Mouse (Mus musculus) hindbrain, embryonic 16.5 days (tissue): ENCODE measurements around the gene Rab3ip. TPM values are rescaled to one million over a fixed set of nuclear protein-coding genes. Genes with fewer than 3 reads are reported as not detected.
A peak's percentile ranks its signal among the peaks of the same experiment; 100 is the strongest.

Source experiments
- ATAC-seq: fragments of 200-750 bp; cut with Nextera tagmentation; 2 replicates; pipeline ENCODE4 v1.8.0; 2017; ENCODE audit warnings: moderate TSS enrichment, moderate library complexity
- H3K27ac ChIP-seq: fragments of 300-500 bp; sonication (generic); 2 replicates; pipeline ENCODE4 v1.5.1; 2014; ENCODE audit warnings: low read depth, mild to moderate bottlenecking, control low read depth, low read length, moderate library complexity
- H3K27me3 ChIP-seq: fragments of 300-500 bp; sonication (generic); replicated peaks from 2 replicates; pipeline ENCODE4 v1.6.1; 2014; ENCODE audit warnings: low read length; ENCODE audit not compliant: control insufficient read depth, insufficient read depth
- H3K36me3 ChIP-seq: fragments of 300-500 bp; sonication (generic); 2 replicates; pipeline ENCODE4 v1.6.1; 2014; ENCODE audit warnings: mild to moderate bottlenecking, low read length, moderate library complexity, mixed read lengths; ENCODE audit not compliant: control insufficient read depth, insufficient read depth
- H3K4me1 ChIP-seq: fragments of 300-500 bp; sonication (generic); 2 replicates; pipeline ENCODE4 v1.6.1; 2014; ENCODE audit warnings: low read depth, low read length; ENCODE audit not compliant: control insufficient read depth, insufficient read depth
- H3K4me2 ChIP-seq: fragments of 300-500 bp; sonication (generic); 2 replicates; pipeline ENCODE4 v1.6.1; 2014; ENCODE audit warnings: mild to moderate bottlenecking, low read length, control low read depth, moderate library complexity
- H3K4me3 ChIP-seq: fragments of 300-500 bp; sonication (generic); 2 replicates; pipeline ENCODE4 v1.5.1; 2014; ENCODE audit warnings: mild to moderate bottlenecking, low read length, control low read depth, moderate library complexity
- H3K9ac ChIP-seq: fragments of 300-500 bp; sonication (generic); 2 replicates; pipeline ENCODE4 v1.6.1; 2014; ENCODE audit warnings: low read depth, mild to moderate bottlenecking, control low read depth, low read length, moderate library complexity
- H3K9me3 ChIP-seq: fragments of 300-500 bp; sonication (generic); 2 replicates; pipeline ENCODE4 v1.6.1; 2014; ENCODE audit warnings: mild to moderate bottlenecking, low read length, moderate library complexity; ENCODE audit not compliant: control insufficient read depth
- WGBS: fragments of 180-500 bp; shearing (Covaris S2); extraction: QIAGEN DNeasy Blood & Tissue Kit; methylation state at CpG from one replicate; pipeline ENCODE4 v1.1.7; 2014; 5-methylcytosine and 5-hydroxymethylcytosine counted together
- polyA plus RNA-seq: library from polyadenylated mRNA; unstranded; fragments of >200 nt; fragmentation: Nextera tagmentation; extraction: Ambion mirVana; gene quantifications from 2 replicates; pipeline ENCODE4 v1.2.1, GENCODE M21; 2015

Rab3ip gene
- polyA plus RNA-seq, 1 experiment from 2014 or later: 46.6 TPM

- Histone ChIP-seq H3K36me3 (no peaks in the 10 kb centered on the region), H3K9me3 (no peaks in the 10 kb centered on the region), H3K4me2 (no peak overlapping the region), H3K4me1 (no peaks in the 10 kb centered on the region), H3K27ac (no peak overlapping the region), H3K4me3 (no peak overlapping the region), H3K9ac (no peak overlapping the region), H3K27me3 (no peaks in the 10 kb centered on the region)
- no peak for ATAC-seq
- 96% methylated on average over 4 of the region's 4 CpGs for WGBS
Measured at GRCm38 (mm10) chr10:116964571-116964970, 14.0 kb upstream of the Rab3ip start.

- WGBS: 85% methylated on average over 11 of the region's 11 CpGs
- H3K4me1 ChIP-seq: no peaks in the 10 kb centered on the region
- no peaks in the 10 kb centered on the region for H3K9me3 ChIP-seq
- no peaks in the 10 kb centered on the region for H3K27me3 ChIP-seq
- H3K9ac ChIP-seq: no peak overlapping the region
- no peaks in the 10 kb centered on the region for H3K36me3 ChIP-seq
- H3K27ac ChIP-seq: no peak overlapping the region
- H3K4me3 ChIP-seq: no peak overlapping the region
- H3K4me2 ChIP-seq: no peak overlapping the region
- no peak for ATAC-seq
Measured at GRCm38 (mm10) chr10:116964084-116964483, 13.5 kb upstream of the Rab3ip start.

DNA sequence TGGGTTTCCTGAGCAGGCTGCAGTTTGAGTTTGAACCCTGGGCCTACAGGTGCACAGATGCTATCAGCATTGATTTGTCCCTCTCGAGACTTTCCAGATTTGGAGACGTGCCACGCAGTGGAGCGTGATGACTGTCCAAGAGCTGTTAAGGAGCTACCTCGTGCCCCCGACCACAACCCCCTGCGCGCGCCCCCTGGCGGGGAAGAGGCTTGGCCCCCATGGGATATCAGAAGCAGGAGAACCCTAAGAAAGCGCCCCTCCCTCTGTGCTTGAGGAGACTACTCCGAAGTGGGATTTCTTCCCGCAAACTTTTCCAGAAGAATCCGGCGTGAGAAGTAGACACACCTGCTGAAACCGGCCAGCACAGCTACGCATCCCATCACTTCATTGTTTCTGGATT is 12.2 kb upstream of the Rab3ip start:
- no peaks in the 10 kb centered on the region for H3K36me3 ChIP-seq
- H3K4me3 ChIP-seq: no peak overlapping the region
- H3K4me2 ChIP-seq: no peak overlapping the region
- H3K9ac ChIP-seq: no peak overlapping the region
- H3K4me1 ChIP-seq: no peaks in the 10 kb centered on the region
- H3K27ac ChIP-seq: no peak overlapping the region
- ATAC-seq: no peak
- WGBS: 60% methylated on average over 17 of the region's 17 CpGs
- no peaks in the 10 kb centered on the region for H3K9me3 ChIP-seq
- no peaks in the 10 kb centered on the region for H3K27me3 ChIP-seq

DNA sequence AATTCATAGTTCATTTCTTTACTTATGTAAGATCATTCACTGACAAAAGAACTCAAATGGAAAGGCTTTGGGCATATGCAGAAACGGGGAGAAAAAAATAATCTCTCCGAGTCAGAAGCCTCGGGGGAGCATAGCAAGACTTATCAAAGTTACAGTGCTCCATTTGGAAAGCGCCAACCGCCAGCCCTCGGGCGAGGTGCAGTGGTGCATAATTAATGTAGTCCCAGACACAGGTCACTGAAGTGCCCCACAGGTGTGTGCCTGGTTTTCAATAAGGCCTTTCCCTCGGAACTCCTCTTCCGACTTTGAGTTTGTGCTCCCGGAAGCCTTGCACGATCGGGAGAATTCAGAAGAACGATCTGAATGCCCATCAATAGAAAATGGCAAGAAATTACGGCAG is 11.6 kb upstream of the Rab3ip start:
- Histone ChIP-seq H3K9ac (no peak overlapping the region), H3K36me3 (no peaks in the 10 kb centered on the region), H3K4me1 (no peaks in the 10 kb centered on the region), H3K4me2 (no peak overlapping the region), H3K9me3 (no peaks in the 10 kb centered on the region), H3K27me3 (no peaks in the 10 kb centered on the region), H3K27ac (no peak overlapping the region), H3K4me3 (no peak overlapping the region)
- ATAC-seq: no peak
- WGBS: 75% methylated on average over 14 of the region's 14 CpGs

DNA sequence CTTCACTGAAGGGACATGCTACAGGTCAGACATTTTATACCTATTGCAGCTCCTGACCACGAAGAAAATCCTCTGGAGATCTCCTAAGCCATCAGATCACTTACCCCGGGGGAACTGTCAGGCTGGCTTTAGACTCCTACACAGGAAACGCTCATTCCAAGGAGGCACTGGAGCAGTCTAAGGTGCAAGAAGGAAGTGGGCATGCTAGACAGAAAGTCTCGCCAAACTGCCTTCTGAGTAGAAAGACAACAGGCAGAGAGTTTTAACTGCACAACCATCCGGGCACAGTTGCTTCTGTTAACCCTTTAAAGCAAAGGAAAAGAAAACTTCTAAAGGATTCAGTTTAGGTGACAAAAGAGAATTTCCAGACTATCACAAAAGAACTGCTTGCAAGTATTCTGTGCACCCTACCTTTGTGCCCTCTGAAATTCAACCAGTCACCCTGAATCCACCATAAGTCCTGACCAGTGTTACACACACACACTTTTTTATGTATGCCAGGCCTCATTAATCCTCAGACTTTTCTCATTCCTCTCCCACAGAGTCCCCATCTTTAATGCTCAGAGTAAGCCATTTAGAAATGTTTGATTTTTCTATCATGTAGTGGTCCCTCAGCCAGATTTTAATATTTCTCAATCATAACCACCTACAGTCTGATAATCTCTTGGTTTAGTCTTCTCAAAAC is 7.4 kb upstream of the Rab3ip start:
- Histone ChIP-seq H3K27ac (no peak overlapping the region), H3K36me3 (no peaks in the 10 kb centered on the region), H3K27me3 (no peaks in the 10 kb centered on the region), H3K4me2 (no peak overlapping the region), H3K9me3 (no peaks in the 10 kb centered on the region), H3K9ac (no peak overlapping the region), H3K4me3 (no peak overlapping the region), H3K4me1 (no peaks in the 10 kb centered on the region)
- no peak for ATAC-seq
- 64% methylated on average over 5 of the region's 5 CpGs for WGBS

GRCm38 (mm10) chr10:116956483-116957158 is 6.1 kb upstream of the Rab3ip start:
- no peaks in the 10 kb centered on the region for H3K27me3 ChIP-seq
- WGBS: 89% methylated on average over 11 of the region's 11 CpGs
- H3K9ac ChIP-seq: no peak overlapping the region
- ATAC-seq: no peak
- no peaks in the 10 kb centered on the region for H3K9me3 ChIP-seq
- H3K4me2 ChIP-seq: no peak overlapping the region
- H3K4me3 ChIP-seq: no peak overlapping the region
- no peaks in the 10 kb centered on the region for H3K4me1 ChIP-seq
- H3K27ac ChIP-seq: no peak overlapping the region
- no peaks in the 10 kb centered on the region for H3K36me3 ChIP-seq

DNA sequence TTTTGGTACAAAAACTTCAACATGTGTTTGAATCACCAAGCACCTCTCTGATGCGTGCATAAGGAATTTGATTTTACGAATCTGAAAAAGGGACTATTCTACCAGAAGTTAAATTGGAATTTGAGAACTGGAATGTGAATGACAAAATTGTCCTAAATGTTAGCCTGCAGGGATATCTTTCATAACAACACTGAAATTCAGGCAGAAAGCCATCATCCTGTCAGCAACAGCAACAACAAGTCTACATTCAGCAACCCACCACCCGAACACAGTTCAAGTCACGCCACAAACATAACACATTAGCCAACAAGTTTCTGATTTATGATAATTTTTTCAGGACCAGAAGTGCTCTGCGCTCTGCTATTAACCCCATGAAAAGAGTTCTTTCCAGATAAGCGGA is 4.6 kb upstream of the Rab3ip start:
- 95% methylated on average over 6 of the region's 6 CpGs for WGBS
- H3K4me2 ChIP-seq: no peak overlapping the region
- no peaks in the 10 kb centered on the region for H3K36me3 ChIP-seq
- no peak for ATAC-seq
- H3K27ac ChIP-seq: no peak overlapping the region
- H3K4me1 ChIP-seq: no peaks in the 10 kb centered on the region
- no peaks in the 10 kb centered on the region for H3K27me3 ChIP-seq
- H3K4me3 ChIP-seq: no peak overlapping the region
- no peaks in the 10 kb centered on the region for H3K9me3 ChIP-seq
- no peak overlapping the region for H3K9ac ChIP-seq

DNA sequence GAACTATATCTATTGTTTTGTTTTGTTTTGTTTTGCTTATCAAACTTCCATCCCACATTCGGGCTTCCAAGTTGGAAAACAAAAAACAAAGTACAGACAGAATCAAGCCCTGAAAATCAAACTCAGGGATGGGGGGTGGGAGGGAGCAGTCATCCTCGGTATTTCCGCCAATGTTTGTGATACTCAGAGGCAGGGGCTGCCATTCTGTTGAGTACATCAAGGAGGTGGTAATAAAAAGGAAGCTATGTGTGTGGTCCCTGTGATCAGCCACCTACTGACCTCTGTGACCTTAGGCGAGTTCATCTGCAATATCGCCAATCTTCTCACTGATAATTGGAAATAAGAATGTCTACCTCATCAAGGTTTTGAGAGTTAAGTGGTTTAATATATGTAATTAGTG is 317 bp upstream of the Rab3ip start:
- no peak overlapping the region for H3K27ac ChIP-seq
- peaks cover 10% of the 10 kb centered on the region for H3K4me1 ChIP-seq
- ATAC-seq: no peak
- H3K36me3 ChIP-seq: no peaks in the 10 kb centered on the region
- WGBS: 24% methylated on average over 5 of the region's 5 CpGs
- H3K9ac ChIP-seq: no peak overlapping the region; the same call in 1 of the 2 replicates
- H3K4me3 ChIP-seq: peak overlapping the region; percentile 89
- no peaks in the 10 kb centered on the region for H3K9me3 ChIP-seq
- no peaks in the 10 kb centered on the region for H3K27me3 ChIP-seq
- H3K4me2 ChIP-seq: peak overlapping the region; percentile 69

- Histone ChIP-seq H3K36me3 (no peaks in the 10 kb centered on the region), H3K4me3 (peak overlapping the region; percentile 89), H3K4me2 (peak overlapping the region; percentile 69), H3K4me1 (peaks cover 10% of the 10 kb centered on the region), H3K27me3 (no peaks in the 10 kb centered on the region), H3K9me3 (no peaks in the 10 kb centered on the region), H3K27ac (peak overlapping the region; percentile 87), H3K9ac (peak overlapping the region; percentile 85)
- peak; percentile 29 for ATAC-seq
- WGBS: under 1% methylated on average over 40 of the region's 44 CpGs
Measured at GRCm38 (mm10) chr10:116949111-116950008, 1.2 kb downstream of the Rab3ip start.
